Mouse (Mus musculus): ENCODE results near the gene Rbm41. TPM values are rescaled to one million over a fixed set of nuclear protein-coding genes. Genes with fewer than 3 reads are reported as not detected.

Gene Rbm41
- 1.6 and 2.1 TPM in 2 replicates for polyA plus RNA-seq (2015; fragmentation: Nextera tagmentation; extraction: Ambion mirVana)

GRCm38 (mm10) chrX:139997740-139998690 is at the start of gene Rbm41:
Rbm41 (minus strand) TSS chrX:139998595.
- Histone ChIP-seq H3K36me3 (peaks cover 9% of the 10 kb centered on the region; the same call in 1 of the 2 replicates), H3K27me3 (no peaks in the 10 kb centered on the region), H3K4me2 (peak within 1 kb of the TSS; percentile 58), H3K9ac (peak within 1 kb of the TSS; percentile 74), H3K4me1 (replicated peaks) (no peaks in the 10 kb centered on the region), H3K27ac (peak within 1 kb of the TSS; percentile 47), H3K4me3 (replicated peaks) (peak within 1 kb of the TSS; percentile 69), H3K9me3 (replicated peaks) (no peaks in the 10 kb centered on the region)
- DNase-seq = peak; percentile 15
- 9% methylated on average over 25 of the region's 25 CpGs for WGBS (ENCODE audit: insufficient replicate concordance)
- ATAC-seq (ENCODE audit: low read depth) = peak; percentile 90

DNA sequence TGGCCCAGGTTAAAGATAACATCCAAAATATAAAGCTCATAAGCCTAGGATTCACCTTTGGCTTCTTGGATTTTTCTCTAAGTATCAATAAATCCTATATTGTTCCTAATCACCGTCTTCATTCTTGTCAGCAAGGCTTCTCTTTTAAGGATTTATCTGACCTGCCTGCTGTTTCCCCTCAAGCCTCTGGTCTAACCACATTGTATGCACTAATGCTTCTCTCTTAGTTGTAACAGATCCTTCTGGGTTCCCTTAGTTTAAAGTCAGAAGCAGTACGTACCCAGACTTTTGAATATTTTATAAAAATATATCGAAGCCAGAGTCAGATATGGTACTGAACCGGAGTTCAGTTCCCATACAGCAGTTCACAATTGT is 283 bp upstream of the Rbm41 start:
- WGBS (ENCODE audit: insufficient replicate concordance) = 58% methylated on average over 4 of the region's 4 CpGs
- Histone ChIP-seq H3K4me2 (peak overlapping the region; percentile 58; the same call in 1 of the 2 replicates), H3K27me3 (no peaks in the 10 kb centered on the region), H3K4me3 (replicated peaks) (peak overlapping the region; percentile 69), H3K9ac (no peak overlapping the region), H3K4me1 (replicated peaks) (no peaks in the 10 kb centered on the region), H3K9me3 (replicated peaks) (no peaks in the 10 kb centered on the region), H3K27ac (no peak overlapping the region), H3K36me3 (peaks cover 2% of the 10 kb centered on the region; the same call in 1 of the 2 replicates)
- ATAC-seq (ENCODE audit: low read depth) (no peak), DNase-seq (no peak)

DNA sequence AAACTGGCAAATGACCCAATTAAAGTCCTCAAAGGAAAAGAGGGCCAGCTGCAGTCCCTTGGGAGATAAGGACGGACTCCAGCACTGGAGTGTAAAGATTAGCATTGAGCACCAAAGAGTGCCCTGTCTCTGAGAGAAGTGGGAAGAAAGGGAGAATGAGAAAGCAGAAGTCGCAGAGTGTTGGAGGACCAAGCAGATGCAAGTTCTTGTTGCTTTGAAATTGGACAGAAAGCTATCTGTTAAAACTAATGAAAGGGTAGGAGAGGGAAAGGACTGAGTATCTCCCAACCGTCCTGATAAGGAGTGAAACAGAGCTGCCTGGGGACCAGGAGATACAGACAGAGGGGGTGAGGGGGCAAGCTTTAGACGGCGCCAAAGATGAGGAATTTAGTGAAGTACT is 16.3 kb downstream of the Rbm41 start:
- DNase-seq (peak; percentile 16), ATAC-seq (ENCODE audit: low read depth) (peak; percentile 91)
- 39% methylated on average over 5 of the region's 5 CpGs for WGBS (ENCODE audit: insufficient replicate concordance)

DNA sequence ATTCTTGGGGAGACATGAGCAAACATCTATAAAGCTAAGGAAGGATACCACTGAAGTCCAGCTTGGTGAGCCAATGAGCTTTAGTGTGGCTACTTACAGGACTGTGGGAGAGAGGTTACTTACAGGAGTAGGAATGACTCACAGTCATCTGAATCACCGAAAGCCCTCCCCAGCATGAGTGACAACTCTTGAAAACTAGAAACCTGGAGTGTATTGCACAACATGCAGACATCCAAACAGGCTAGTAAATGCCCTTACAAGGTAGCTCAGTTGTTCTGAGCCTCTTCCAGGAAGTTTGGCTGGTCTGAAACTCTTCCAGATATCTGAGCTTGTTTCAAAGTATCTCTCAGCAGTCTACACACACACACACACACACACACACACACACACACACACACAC is 64.9 kb downstream of the Rbm41 start:
- no peak overlapping the region for H3K4me2 ChIP-seq
- H3K27me3 ChIP-seq = no peaks in the 10 kb centered on the region
- DNase-seq (no peak), ATAC-seq (ENCODE audit: low read depth) (no peak)
- H3K9me3 ChIP-seq (replicated peaks) = no peaks in the 10 kb centered on the region
- H3K4me1 ChIP-seq (replicated peaks) = no peaks in the 10 kb centered on the region
- H3K36me3 ChIP-seq = no peaks in the 10 kb centered on the region
- H3K4me3 ChIP-seq (replicated peaks) = no peak overlapping the region
- WGBS (ENCODE audit: insufficient replicate concordance) = 71% methylated on average over 1 of the region's 1 CpGs
- H3K9ac ChIP-seq = no peak overlapping the region
- H3K27ac ChIP-seq = no peak overlapping the region

More for the DNA sequence above, 16.3 kb downstream of the Rbm41 start:
- no peak overlapping the region for H3K4me3 ChIP-seq (replicated peaks)
- H3K27ac ChIP-seq = peak overlapping the region; percentile 34
- no peaks in the 10 kb centered on the region for H3K27me3 ChIP-seq
- H3K4me1 ChIP-seq (replicated peaks) = peaks cover 13% of the 10 kb centered on the region
- H3K4me2 ChIP-seq = peak overlapping the region; percentile 48
- H3K9me3 ChIP-seq (replicated peaks) = no peaks in the 10 kb centered on the region
- no peaks in the 10 kb centered on the region for H3K36me3 ChIP-seq
- H3K9ac ChIP-seq = no peak overlapping the region

- Histone ChIP-seq H3K9ac (no peak overlapping the region), H3K4me3 (replicated peaks) (no peak overlapping the region), H3K4me2 (no peak overlapping the region), H3K27ac (no peak overlapping the region), H3K9me3 (replicated peaks) (no peaks in the 10 kb centered on the region), H3K27me3 (no peaks in the 10 kb centered on the region), H3K4me1 (replicated peaks) (no peaks in the 10 kb centered on the region), H3K36me3 (no peaks in the 10 kb centered on the region)
- DNase-seq (no peak), ATAC-seq (ENCODE audit: low read depth) (no peak)
- 78% methylated on average over 3 of the region's 3 CpGs for WGBS (ENCODE audit: insufficient replicate concordance)
Observed at GRCm38 (mm10) chrX:139932472-139932871, 65.9 kb downstream of the Rbm41 start.

DNA sequence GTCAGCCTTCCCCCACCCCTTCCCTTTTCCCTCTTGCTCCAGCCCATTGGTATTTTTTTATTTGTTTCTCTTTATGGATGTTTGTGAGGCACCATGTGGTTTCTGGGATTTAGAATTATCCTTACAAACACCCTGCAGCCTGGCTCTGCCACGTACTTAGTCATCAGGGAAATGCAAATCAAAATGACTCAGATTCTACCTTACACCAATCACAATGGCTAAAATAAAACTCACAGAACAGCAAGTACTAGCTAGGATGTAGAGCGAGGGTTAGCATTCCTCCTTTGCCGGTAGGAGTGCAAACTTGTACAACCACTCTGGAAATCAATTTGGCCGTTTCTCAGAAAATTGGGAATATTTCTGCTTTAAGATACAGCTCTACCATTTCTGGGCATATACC is 77.8 kb downstream of the Rbm41 start:
- no peak for ATAC-seq (ENCODE audit: low read depth)
- 65% methylated on average over 4 of the region's 4 CpGs for WGBS (ENCODE audit: insufficient replicate concordance)

DNA sequence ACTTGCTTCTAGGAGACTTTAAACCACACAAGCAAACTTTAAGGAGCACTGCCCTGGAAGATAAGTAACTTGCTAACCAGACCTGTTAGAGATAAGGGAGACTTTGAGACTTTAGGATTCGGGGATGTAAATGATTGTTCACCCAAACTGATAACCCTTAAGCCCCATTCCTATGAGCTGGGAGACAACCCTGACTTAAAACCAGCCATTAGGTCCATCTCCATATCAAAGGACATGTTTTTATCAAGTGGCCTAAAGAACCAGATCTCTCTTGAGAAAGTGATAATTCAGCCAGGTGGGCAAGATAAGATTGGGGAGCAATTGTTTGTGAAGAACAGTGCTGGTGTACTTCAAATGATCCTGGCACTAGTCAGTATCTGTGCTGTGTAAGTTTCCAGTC is 107.0 kb downstream of the Rbm41 start:
- no peak overlapping the region for H3K4me3 ChIP-seq (replicated peaks)
- H3K27me3 ChIP-seq = no peaks in the 10 kb centered on the region
- H3K4me2 ChIP-seq = no peak overlapping the region
- DNase-seq (no peak), ATAC-seq (ENCODE audit: low read depth) (no peak)
- no peaks in the 10 kb centered on the region for H3K4me1 ChIP-seq (replicated peaks)
- 27% methylated on average over 1 of the region's 1 CpGs for WGBS (ENCODE audit: insufficient replicate concordance)
- no peaks in the 10 kb centered on the region for H3K9me3 ChIP-seq (replicated peaks)
- no peak overlapping the region for H3K9ac ChIP-seq
- H3K27ac ChIP-seq = no peak overlapping the region
- no peaks in the 10 kb centered on the region for H3K36me3 ChIP-seq

More for the DNA sequence above, 77.8 kb downstream of the Rbm41 start:
- Histone ChIP-seq H3K36me3 (no peaks in the 10 kb centered on the region), H3K4me2 (no peak overlapping the region), H3K9ac (no peak overlapping the region), H3K4me1 (replicated peaks) (no peaks in the 10 kb centered on the region), H3K27me3 (no peaks in the 10 kb centered on the region), H3K27ac (no peak overlapping the region), H3K4me3 (replicated peaks) (no peak overlapping the region), H3K9me3 (replicated peaks) (no peaks in the 10 kb centered on the region)
- DNase-seq = no peak

DNA sequence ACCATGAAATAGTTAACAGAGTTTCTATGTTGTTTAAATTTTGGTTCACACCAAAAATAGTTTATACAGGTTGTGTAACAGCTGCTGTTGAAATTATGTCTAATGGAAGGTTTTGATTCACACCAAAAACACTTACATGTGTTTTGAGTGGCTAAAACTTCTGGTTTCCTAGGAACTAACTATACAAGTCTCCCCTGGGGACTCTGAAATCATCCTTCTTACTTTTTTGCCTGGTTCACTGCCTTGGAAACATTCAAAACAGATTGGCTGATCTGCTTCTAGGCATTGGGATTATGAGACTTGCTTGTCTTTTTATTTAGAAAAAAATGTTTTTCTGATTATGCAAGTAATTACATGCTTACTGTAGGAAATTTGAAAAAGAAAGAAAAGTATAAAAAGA is 115.2 kb downstream of the Rbm41 start:
- no peaks in the 10 kb centered on the region for H3K9me3 ChIP-seq (replicated peaks)
- H3K36me3 ChIP-seq = no peaks in the 10 kb centered on the region
- H3K4me3 ChIP-seq (replicated peaks) = no peak overlapping the region
- H3K4me1 ChIP-seq (replicated peaks) = no peaks in the 10 kb centered on the region
- H3K9ac ChIP-seq = no peak overlapping the region
- DNase-seq (no peak), ATAC-seq (ENCODE audit: low read depth) (no peak)
- no peak overlapping the region for H3K4me2 ChIP-seq
- H3K27ac ChIP-seq = no peak overlapping the region
- no peaks in the 10 kb centered on the region for H3K27me3 ChIP-seq

DNA sequence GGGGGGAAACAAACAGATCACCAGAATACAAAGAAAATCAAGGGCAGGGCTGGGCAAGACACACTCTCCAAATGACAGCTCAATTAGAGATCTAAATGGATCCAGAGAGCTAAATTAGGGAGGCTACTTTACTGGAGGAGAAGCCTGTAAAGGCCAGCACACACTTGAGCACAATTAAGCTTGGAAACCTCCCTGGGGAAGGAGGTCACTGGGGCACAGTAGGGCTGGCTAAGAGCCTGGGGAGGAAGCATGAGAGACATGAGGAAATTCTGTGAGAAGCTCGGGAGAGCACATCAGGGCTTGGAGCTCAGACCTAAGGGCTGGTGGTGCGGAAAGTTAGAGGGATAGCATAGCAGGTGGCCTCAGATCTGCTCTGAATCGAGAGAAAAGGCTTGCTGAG is 120.5 kb downstream of the Rbm41 start:
- H3K4me1 ChIP-seq (replicated peaks) = no peaks in the 10 kb centered on the region
- no peak overlapping the region for H3K9ac ChIP-seq
- DNase-seq = no peak
- no peak overlapping the region for H3K4me2 ChIP-seq
- H3K4me3 ChIP-seq (replicated peaks) = no peak overlapping the region
- 39% methylated on average over 3 of the region's 3 CpGs for WGBS (ENCODE audit: insufficient replicate concordance)
- H3K9me3 ChIP-seq (replicated peaks) = no peaks in the 10 kb centered on the region
- no peak overlapping the region for H3K27ac ChIP-seq
- H3K36me3 ChIP-seq = no peaks in the 10 kb centered on the region
- no peaks in the 10 kb centered on the region; the same call in 1 of the 2 replicates for H3K27me3 ChIP-seq
- no peak for ATAC-seq (ENCODE audit: low read depth)

DNA sequence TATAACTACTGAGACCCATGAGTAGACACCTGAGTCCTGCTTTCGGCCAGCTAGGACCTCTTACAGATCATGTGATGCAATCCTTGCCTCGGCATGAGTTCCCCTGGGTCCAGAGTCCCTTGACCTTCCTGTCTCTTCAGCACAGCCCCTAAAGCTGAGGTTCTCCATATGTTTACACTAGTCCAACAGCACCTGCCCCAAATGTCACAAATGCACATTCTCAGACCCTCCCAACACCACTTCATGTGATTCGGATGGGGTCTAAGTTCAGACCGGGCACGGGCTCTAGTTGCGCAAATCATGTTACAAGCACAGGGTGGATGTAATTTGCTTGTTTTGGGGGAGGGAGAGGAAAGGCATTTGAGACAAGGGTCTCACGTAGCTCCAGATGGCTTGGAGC is 121.3 kb downstream of the Rbm41 start:
- ATAC-seq (ENCODE audit: low read depth) (peak; percentile 70), DNase-seq (no peak)
- Histone ChIP-seq H3K27ac (no peak overlapping the region), H3K9me3 (replicated peaks) (no peaks in the 10 kb centered on the region), H3K9ac (no peak overlapping the region), H3K4me1 (replicated peaks) (no peaks in the 10 kb centered on the region), H3K4me2 (no peak overlapping the region), H3K36me3 (no peaks in the 10 kb centered on the region), H3K27me3 (no peaks in the 10 kb centered on the region; the same call in 1 of the 2 replicates), H3K4me3 (replicated peaks) (no peak overlapping the region)
- 65% methylated on average over 7 of the region's 7 CpGs for WGBS (ENCODE audit: insufficient replicate concordance)

DNA sequence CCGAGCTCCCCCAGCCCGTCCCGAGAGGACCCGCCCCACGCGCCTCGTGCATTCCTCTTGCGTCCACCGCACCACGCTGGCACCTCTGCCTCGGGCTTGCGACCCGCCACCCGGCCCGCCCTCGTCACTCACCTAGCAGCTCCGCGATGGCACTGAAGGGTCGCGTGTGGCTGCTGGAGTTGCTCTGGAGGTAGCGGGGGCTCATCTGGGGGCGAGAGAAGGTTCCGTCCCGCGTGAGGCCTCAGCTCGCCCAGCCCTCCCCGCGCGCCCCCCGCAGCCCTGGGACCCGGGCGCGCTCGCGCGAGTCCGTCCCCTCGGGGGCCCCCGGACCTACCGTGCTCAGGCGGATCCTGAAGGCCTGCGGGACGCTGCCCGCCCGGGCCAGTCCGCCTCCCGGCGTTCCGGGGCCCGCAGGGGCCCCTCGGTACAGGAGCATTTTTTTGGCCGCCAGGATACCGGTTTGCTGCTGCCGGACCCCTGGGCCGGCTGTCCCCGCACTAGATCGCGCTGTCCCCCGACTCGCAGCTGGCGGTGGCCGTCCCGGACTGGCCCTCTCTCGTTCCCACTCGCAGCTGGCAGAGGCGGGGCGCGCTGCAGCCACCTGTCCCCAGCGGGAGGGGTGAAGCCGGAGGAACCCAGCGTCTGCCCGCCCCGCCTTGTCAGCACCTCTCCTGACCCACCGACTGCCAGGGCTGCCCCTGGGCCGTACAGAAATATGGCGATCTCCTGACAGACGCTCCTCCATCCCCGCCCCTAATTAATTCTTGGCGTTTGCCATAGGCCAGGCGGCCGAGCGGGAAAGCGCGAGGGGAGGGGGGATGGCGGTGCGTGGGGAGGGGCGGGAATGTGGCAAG is 127.2 kb downstream of the Rbm41 start, which contains the start of gene Morc4:
Gene Morc4, minus strand, starts transcription at position 740 of the 854 bp plus-strand sequence.
- Histone ChIP-seq H3K4me3 (replicated peaks) (peak within 1 kb of the TSS; percentile 63), H3K27me3 (no peaks in the 10 kb centered on the region), H3K4me2 (peak within 1 kb of the TSS; percentile 79), H3K36me3 (no peaks in the 10 kb centered on the region), H3K4me1 (replicated peaks) (0 out of 2 replicates have a peak, but pooled peaks cover 6% of the 10 kb centered on the region), H3K27ac (no peak within 1 kb of the TSS), H3K9ac (peak within 1 kb of the TSS; percentile 65), H3K9me3 (replicated peaks) (no peaks in the 10 kb centered on the region)
- 17% methylated on average over 58 of the region's 87 CpGs for WGBS (ENCODE audit: insufficient replicate concordance)
- peak; percentile 77 for ATAC-seq (ENCODE audit: low read depth)
- peak; percentile 29 for DNase-seq
